Mouse (Mus musculus): ENCODE measurements at regions not wholly inside any gene's neighbourhood (a gene's known extent, or its start where the extent isn't known, plus 50 kb on each side); places are given as distances from the start of the nearest gene placed in this dataset.

DNA sequence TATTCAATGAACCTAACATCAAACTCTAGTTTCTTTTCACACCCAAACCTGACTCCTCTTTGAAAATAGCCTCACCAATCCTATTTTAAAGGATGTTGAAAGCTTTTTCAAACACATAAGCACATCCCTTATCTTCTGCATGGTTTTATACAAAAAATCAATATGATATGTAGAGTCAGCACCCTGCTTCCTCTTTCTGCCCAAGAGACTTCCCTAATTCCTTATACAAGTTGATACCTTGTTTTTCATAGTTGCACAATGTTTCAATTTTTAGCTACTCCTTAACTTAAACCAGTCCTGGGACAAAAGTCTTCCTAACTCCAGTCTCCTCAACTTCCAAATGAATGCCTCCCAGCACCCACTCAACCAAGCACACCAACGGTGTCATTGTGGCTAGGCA is 266.1 kb upstream of the Dynlrb2 start:
- H3K36me3 ChIP-seq (ENCODE audit: control insufficient read depth, insufficient read depth, low read length): no peaks in the 10 kb centered on the region
- no peak for ATAC-seq (ENCODE audit: low read depth)
- H3K9ac ChIP-seq (replicated peaks; ENCODE audit: low read depth, low read length): no peak overlapping the region
- H3K4me2 ChIP-seq (ENCODE audit: low read depth, low read length): no peak overlapping the region
- no peaks in the 10 kb centered on the region for H3K4me1 ChIP-seq (ENCODE audit: control insufficient read depth, insufficient read depth, low read length)
- H3K27ac ChIP-seq (ENCODE audit: low read depth, low read length): no peak overlapping the region
- 95% methylated on average over 1 of the region's 1 CpGs for WGBS
- no peak overlapping the region for H3K4me3 ChIP-seq (ENCODE audit: low read depth, low read length)
- no peaks in the 10 kb centered on the region for H3K9me3 ChIP-seq (ENCODE audit: control insufficient read depth, low read length)
- H3K27me3 ChIP-seq (ENCODE audit: control insufficient read depth, insufficient read depth, low read length): no peaks in the 10 kb centered on the region

DNA sequence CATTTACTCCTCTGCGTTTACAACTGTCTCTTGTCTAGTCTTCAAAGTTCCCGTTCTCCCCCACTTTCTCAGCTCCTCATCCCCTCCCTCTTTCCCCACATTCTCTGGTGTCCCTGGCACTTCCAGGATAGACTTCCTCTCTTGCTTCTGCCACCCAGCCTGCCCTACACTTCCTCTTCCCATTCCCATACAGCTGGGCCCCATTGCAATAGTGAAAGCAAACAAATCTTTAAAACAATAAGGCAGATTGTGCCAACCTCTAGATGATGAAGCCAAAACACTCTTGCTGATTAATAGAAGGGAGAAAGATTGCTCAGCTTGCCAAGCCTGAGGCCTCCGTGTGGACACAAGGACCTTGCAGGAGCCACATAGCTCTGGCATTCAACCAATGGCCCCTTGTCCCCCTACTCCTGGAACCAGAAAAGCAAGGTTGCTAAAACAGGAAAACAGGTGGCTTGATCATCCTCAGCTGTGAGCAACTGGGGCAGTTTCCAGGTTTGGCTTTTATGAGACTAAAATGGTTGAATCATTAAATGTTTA is 267.1 kb upstream of the Dynlrb2 start:
- no peaks in the 10 kb centered on the region for H3K9me3 ChIP-seq (ENCODE audit: control insufficient read depth, low read length)
- WGBS: 82% methylated on average over 3 of the region's 3 CpGs
- H3K9ac ChIP-seq (replicated peaks; ENCODE audit: low read depth, low read length): no peak overlapping the region
- H3K27me3 ChIP-seq (ENCODE audit: control insufficient read depth, insufficient read depth, low read length): no peaks in the 10 kb centered on the region
- no peak overlapping the region for H3K27ac ChIP-seq (ENCODE audit: low read depth, low read length)
- H3K4me1 ChIP-seq (ENCODE audit: control insufficient read depth, insufficient read depth, low read length): no peaks in the 10 kb centered on the region
- no peak overlapping the region for H3K4me2 ChIP-seq (ENCODE audit: low read depth, low read length)
- H3K36me3 ChIP-seq (ENCODE audit: control insufficient read depth, insufficient read depth, low read length): no peaks in the 10 kb centered on the region
- ATAC-seq (ENCODE audit: low read depth): no peak
- no peak overlapping the region for H3K4me3 ChIP-seq (ENCODE audit: low read depth, low read length)

DNA sequence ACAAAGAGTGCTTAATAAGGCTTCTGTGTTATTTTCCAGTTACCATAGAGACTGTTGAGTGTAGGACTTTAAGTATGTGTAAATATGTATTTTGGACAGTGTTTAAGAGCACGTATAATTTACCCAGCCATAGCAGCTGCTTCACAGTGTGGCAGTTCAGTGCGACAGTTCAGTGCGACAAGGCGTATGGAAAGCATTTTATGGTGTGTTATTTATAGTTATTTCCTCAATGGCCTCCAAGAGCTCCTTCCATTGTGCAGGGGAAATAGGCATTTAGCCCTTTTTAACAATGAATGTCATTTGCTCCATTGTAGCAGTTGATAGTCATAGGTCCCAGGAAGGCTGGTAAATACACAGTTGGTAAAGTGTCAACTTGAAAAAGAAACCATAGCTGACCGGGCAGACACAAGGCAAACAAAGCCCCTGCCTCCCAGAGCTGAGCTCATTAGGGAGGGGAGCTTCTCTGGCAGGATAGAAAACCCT is 275.1 kb upstream of the Dynlrb2 start:
- 5% methylated on average over 5 of the region's 5 CpGs for WGBS
- no peak overlapping the region for H3K9ac ChIP-seq (replicated peaks; ENCODE audit: low read depth, low read length)
- no peak overlapping the region for H3K4me2 ChIP-seq (ENCODE audit: low read depth, low read length)
- no peaks in the 10 kb centered on the region for H3K9me3 ChIP-seq (ENCODE audit: control insufficient read depth, low read length)
- H3K27ac ChIP-seq (ENCODE audit: low read depth, low read length): no peak overlapping the region
- H3K36me3 ChIP-seq (ENCODE audit: control insufficient read depth, insufficient read depth, low read length): no peaks in the 10 kb centered on the region
- H3K4me3 ChIP-seq (ENCODE audit: low read depth, low read length): no peak overlapping the region
- no peaks in the 10 kb centered on the region for H3K27me3 ChIP-seq (ENCODE audit: control insufficient read depth, insufficient read depth, low read length)
- H3K4me1 ChIP-seq (ENCODE audit: control insufficient read depth, insufficient read depth, low read length): no peaks in the 10 kb centered on the region
- peak; percentile 44; the same call in 1 of the 2 replicates for ATAC-seq (ENCODE audit: low read depth)

DNA sequence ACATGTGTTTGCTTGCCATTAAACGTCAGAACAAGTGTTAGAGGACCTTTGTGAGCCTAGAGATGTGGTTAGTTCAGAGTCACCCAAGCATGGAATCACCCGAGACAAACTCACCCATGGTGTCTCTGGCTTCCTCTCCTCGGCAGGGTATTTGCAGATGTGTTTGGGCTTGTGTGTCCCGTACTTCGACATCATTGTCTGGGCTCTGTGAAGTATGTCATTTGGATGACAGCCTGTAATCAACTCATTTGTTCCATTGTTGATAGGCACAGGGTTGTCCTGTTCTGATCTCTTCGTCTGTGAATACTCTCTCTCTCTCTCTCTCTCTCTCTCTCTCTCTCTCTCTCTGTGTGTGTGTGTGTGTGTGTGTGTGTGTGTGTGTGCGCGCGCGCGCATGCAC is 277.8 kb upstream of the Dynlrb2 start:
- H3K27ac ChIP-seq (ENCODE audit: low read depth, low read length): no peak overlapping the region
- no peak overlapping the region for H3K9ac ChIP-seq (replicated peaks; ENCODE audit: low read depth, low read length)
- no peaks in the 10 kb centered on the region for H3K9me3 ChIP-seq (ENCODE audit: control insufficient read depth, low read length)
- H3K4me2 ChIP-seq (ENCODE audit: low read depth, low read length): no peak overlapping the region
- no peak for ATAC-seq (ENCODE audit: low read depth)
- 71% methylated on average over 11 of the region's 11 CpGs for WGBS
- H3K36me3 ChIP-seq (ENCODE audit: control insufficient read depth, insufficient read depth, low read length): no peaks in the 10 kb centered on the region
- H3K4me3 ChIP-seq (ENCODE audit: low read depth, low read length): no peak overlapping the region
- no peaks in the 10 kb centered on the region for H3K4me1 ChIP-seq (ENCODE audit: control insufficient read depth, insufficient read depth, low read length)
- no peaks in the 10 kb centered on the region for H3K27me3 ChIP-seq (ENCODE audit: control insufficient read depth, insufficient read depth, low read length)

DNA sequence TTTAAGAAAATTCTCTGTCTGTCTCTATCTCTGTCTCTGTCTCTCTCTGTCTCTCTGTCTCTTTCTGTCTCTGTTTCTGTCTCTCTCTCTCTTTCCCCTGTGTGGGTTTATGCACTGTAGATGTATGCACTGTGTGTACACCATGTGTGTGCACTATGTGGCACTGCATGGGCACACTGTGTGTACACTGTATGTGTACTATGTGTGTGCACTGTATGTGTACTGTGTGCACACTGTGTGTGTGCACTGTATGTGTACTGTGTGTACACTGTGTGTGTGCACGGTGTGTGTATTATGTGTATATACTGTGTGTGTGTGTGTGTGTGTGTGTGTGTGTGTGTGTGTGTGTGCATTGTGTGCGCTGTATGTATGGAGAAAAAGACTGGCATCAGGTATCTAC is 281.5 kb upstream of the Dynlrb2 start:
- no peaks in the 10 kb centered on the region for H3K9me3 ChIP-seq (ENCODE audit: control insufficient read depth, low read length)
- H3K36me3 ChIP-seq (ENCODE audit: control insufficient read depth, insufficient read depth, low read length): no peaks in the 10 kb centered on the region
- no peak overlapping the region for H3K27ac ChIP-seq (ENCODE audit: low read depth, low read length)
- H3K27me3 ChIP-seq (ENCODE audit: control insufficient read depth, insufficient read depth, low read length): no peaks in the 10 kb centered on the region
- H3K9ac ChIP-seq (replicated peaks; ENCODE audit: low read depth, low read length): no peak overlapping the region
- no peak for ATAC-seq (ENCODE audit: low read depth)
- H3K4me3 ChIP-seq (ENCODE audit: low read depth, low read length): no peak overlapping the region
- H3K4me2 ChIP-seq (ENCODE audit: low read depth, low read length): no peak overlapping the region
- 100% methylated on average over 2 of the region's 2 CpGs for WGBS
- H3K4me1 ChIP-seq (ENCODE audit: control insufficient read depth, insufficient read depth, low read length): no peaks in the 10 kb centered on the region

GRCm38 (mm10) chr8:116215909-116216308 is 288.9 kb upstream of the Dynlrb2 start:
- Histone ChIP-seq H3K27ac (ENCODE audit: low read depth, low read length) (no peak overlapping the region), H3K36me3 (ENCODE audit: control insufficient read depth, insufficient read depth, low read length) (no peaks in the 10 kb centered on the region), H3K4me3 (ENCODE audit: low read depth, low read length) (no peak overlapping the region), H3K9me3 (ENCODE audit: control insufficient read depth, low read length) (no peaks in the 10 kb centered on the region), H3K4me2 (ENCODE audit: low read depth, low read length) (no peak overlapping the region), H3K4me1 (ENCODE audit: control insufficient read depth, insufficient read depth, low read length) (no peaks in the 10 kb centered on the region), H3K27me3 (ENCODE audit: control insufficient read depth, insufficient read depth, low read length) (no peaks in the 10 kb centered on the region), H3K9ac (replicated peaks; ENCODE audit: low read depth, low read length) (no peak overlapping the region)
- ATAC-seq (ENCODE audit: low read depth): no peak
- WGBS: 67% methylated on average over 5 of the region's 5 CpGs

GRCm38 (mm10) chr8:116215286-116215860 is 289.4 kb upstream of the Dynlrb2 start:
- Histone ChIP-seq H3K4me1 (ENCODE audit: control insufficient read depth, insufficient read depth, low read length) (no peaks in the 10 kb centered on the region), H3K4me3 (ENCODE audit: low read depth, low read length) (no peak overlapping the region), H3K9me3 (ENCODE audit: control insufficient read depth, low read length) (no peaks in the 10 kb centered on the region), H3K27ac (ENCODE audit: low read depth, low read length) (no peak overlapping the region), H3K4me2 (ENCODE audit: low read depth, low read length) (no peak overlapping the region), H3K27me3 (ENCODE audit: control insufficient read depth, insufficient read depth, low read length) (no peaks in the 10 kb centered on the region), H3K9ac (replicated peaks; ENCODE audit: low read depth, low read length) (no peak overlapping the region), H3K36me3 (ENCODE audit: control insufficient read depth, insufficient read depth, low read length) (no peaks in the 10 kb centered on the region)
- no peak for ATAC-seq (ENCODE audit: low read depth)
- 55% methylated on average over 5 of the region's 5 CpGs for WGBS

- Histone ChIP-seq H3K9ac (replicated peaks; ENCODE audit: low read depth, low read length) (no peak overlapping the region), H3K4me2 (ENCODE audit: low read depth, low read length) (no peak overlapping the region), H3K27me3 (ENCODE audit: control insufficient read depth, insufficient read depth, low read length) (no peaks in the 10 kb centered on the region), H3K9me3 (ENCODE audit: control insufficient read depth, low read length) (no peaks in the 10 kb centered on the region), H3K4me1 (ENCODE audit: control insufficient read depth, insufficient read depth, low read length) (no peaks in the 10 kb centered on the region), H3K27ac (ENCODE audit: low read depth, low read length) (no peak overlapping the region), H3K36me3 (ENCODE audit: control insufficient read depth, insufficient read depth, low read length) (no peaks in the 10 kb centered on the region), H3K4me3 (ENCODE audit: low read depth, low read length) (no peak overlapping the region)
- ATAC-seq (ENCODE audit: low read depth): no peak
- 71% methylated on average over 2 of the region's 2 CpGs for WGBS
These were observed 301.1 kb upstream of the Dynlrb2 start for GRCm38 (mm10) chr8:116203631-116204030.

DNA sequence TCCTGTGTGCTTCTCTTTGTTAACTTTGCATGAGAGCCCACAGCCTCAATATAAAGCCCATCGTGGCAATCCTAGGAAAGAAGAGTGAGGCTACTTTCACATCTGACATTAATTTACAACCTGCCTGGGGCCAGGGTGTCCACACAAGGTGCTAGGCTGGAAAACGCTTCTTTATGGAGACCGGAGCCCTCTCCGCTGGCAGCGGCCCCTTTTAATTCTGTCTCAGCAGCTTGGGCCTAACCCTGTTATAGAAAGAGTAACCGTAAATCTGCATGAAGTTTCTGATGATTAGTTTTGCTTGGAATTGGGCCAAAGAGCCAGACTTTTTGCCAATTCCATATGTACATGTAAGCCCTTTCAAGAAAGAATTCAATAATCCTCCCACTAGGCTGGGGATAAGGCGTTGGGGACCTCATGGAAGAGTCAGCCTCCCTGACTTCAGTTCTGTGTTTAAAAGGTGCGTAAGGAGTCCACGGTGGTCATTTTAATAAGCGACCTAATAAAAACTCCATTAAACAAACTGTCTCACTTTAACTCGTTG is 304.2 kb upstream of the Dynlrb2 start:
- 57% methylated on average over 11 of the region's 11 CpGs for WGBS
- H3K4me2 ChIP-seq (ENCODE audit: low read depth, low read length): no peak overlapping the region
- H3K4me1 ChIP-seq (ENCODE audit: control insufficient read depth, insufficient read depth, low read length): no peaks in the 10 kb centered on the region
- no peaks in the 10 kb centered on the region for H3K36me3 ChIP-seq (ENCODE audit: control insufficient read depth, insufficient read depth, low read length)
- ATAC-seq (ENCODE audit: low read depth): no peak
- H3K27me3 ChIP-seq (ENCODE audit: control insufficient read depth, insufficient read depth, low read length): no peaks in the 10 kb centered on the region
- no peak overlapping the region for H3K9ac ChIP-seq (replicated peaks; ENCODE audit: low read depth, low read length)
- no peak overlapping the region for H3K4me3 ChIP-seq (ENCODE audit: low read depth, low read length)
- H3K27ac ChIP-seq (ENCODE audit: low read depth, low read length): no peak overlapping the region
- no peaks in the 10 kb centered on the region for H3K9me3 ChIP-seq (ENCODE audit: control insufficient read depth, low read length)
